Mouse (Mus musculus) CD4-positive, CD25-positive, alpha-beta regulatory T cell, adult 2 months (primary cell): ENCODE results near the gene 9330182L06Rik.
A peak's percentile ranks its signal among the peaks of the same experiment; 100 is the strongest.

Experiments
- DNase-seq: peaks from one replicate; pipeline ENCODE4 v3.0.0-alpha.2; 2012; ENCODE audit warnings: low read depth, low spot score

Gene 9330182L06Rik

DNA sequence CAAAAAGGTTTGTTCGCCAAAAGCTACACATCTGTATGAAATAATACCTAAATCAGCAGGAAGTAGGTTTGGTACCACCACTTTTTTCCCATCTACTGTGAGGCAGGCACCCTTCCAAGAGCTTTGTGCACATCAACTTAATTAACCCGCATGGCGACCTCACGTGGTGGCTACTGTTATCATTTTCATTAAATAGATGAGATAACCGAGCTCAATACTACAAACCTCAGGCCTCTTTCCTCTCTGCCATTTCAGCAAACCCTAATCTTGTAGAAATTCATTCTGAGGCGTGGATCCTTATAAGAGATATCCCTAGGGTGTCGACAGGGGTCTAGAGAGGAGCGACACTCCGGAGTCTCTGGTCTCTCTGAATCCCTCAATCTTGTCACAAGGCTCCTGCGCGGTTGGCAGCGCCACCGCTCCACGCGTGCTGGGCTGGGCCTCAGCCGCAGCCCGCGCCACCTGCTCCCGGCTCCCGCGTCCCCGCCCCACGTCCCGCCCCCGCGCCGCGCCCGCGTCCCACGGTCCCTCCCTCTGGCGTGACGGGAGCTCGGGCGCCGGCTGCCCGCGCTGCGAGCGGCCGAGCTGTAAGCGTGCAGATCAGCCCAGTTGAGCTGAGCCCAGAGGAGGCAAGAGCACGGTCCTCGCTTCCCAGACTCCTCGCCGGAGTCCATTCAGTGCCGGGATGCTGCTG is at the start of gene 9330182L06Rik:
Gene 9330182L06Rik (plus strand): TSS at position 533 of the 694 bp plus-strand sequence.
- peak; percentile 26 for DNase-seq

DNA sequence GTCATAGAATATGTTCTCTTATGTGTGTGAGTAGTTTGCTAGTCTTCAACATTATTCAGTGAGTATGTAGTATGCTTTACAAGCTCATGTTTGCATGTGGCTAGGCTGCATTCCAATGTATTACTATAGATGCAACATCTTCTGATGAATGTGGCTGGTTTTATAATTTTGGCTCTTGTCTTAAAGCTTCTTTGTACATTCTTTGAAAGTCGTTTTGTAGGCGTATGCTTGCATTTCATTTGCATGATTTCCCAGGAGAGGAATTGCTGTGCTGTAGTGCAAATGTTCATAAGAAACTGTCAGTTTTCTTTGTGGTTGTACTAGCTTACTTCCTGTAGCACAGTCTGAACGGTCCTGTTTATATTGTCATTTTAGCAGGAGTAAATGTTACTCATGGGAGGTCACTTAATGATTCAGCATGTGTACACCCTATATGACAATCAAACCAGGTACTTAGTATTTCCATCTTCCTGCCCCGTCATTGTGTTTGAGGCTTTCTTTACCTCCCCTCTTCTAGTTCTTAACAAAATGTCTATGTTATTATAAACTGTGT is 38.4 kb upstream of the 9330182L06Rik start:
- no peak for DNase-seq

DNA sequence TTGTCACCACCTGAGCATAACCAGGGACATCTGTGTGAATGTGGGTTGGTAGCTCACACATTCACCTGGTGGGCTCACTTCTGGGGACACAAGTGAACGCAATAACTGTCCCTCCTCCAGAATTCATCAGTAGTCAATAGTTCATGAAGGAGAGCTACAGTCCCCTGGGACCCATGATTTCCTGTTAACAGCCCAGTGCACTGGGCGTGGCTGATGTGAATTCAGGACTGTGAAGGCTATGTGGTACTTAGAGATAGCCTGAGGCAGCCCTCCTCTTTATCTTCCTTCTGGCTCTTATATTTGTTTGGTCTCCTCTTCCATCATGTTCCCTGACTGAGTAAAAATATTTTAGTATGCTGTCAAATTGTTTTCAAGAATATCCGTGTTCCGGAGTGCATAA is 1.6 kb upstream of the 9330182L06Rik start:
- DNase-seq: no peak

DNA sequence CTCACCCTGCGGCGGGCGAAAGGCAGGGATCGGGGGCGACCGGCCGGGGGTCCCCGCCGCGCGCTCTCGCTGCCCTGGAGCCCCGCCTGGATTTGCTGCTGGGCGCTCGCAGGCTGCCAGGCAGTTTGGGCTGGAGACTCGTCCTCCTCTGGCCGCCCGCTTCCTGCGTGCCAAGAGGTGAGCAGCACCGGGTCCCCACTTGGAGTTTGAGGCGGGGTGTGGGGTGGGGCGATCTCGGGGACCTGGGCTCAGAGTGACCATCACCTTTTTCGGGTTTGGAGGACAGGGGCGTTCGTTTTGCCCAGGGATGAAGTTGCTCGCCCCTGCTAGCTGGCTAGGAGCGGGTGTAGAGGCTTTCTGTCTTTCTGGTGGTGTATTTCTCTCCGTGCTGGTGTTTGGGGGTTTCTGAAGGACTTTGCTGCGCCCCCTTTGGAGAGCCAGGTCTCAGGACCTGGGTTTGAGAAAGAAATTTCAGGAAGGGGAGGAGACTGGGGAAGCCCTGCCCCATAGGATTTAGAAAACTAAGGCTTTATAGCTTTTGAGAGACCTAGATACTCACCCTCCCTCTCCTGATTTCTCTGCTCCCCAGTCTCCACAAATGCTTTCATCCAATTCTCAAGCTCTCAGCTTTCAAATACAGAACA is 484 bp downstream of the 9330182L06Rik start:
- peak; percentile 2 for DNase-seq

DNA sequence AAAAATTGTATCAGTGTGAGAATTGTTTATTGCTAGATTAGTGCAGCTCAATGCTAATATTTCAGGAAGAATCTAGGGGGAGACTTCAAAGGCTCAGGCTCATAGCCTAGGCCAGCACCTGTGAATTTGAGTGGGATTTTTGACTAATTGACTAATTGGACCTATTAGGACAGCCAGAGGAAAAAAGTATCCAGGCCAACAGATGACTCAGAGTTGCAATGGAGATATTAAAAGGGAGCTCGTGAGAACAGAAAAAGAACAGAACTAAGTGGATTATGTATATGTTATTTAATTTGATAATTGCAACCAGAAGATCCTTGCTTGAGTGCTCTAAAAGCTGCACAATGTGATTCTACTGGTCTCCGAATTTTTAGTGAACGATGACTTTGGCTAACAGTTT is 3.7 kb downstream of the 9330182L06Rik start:
- no peak for DNase-seq

DNA sequence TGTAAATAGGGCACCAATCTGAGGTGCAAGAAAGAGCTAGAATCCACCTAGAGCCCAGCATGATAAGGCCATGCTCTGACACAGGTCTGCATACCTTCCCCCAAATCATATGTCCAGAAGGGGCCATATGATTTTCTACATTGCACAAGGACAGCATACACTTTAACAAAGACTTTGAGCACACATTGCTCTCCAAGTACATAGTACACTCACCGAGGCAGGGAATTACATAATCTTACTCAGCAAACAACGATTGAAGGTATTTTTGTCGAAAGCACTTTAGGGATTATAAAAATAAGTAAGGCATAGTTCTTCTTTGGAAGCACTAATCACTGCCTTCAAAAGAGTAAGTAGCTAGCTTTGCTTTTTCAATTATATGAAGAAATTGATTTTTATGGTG is 7.1 kb downstream of the 9330182L06Rik start:
- no peak for DNase-seq

DNA sequence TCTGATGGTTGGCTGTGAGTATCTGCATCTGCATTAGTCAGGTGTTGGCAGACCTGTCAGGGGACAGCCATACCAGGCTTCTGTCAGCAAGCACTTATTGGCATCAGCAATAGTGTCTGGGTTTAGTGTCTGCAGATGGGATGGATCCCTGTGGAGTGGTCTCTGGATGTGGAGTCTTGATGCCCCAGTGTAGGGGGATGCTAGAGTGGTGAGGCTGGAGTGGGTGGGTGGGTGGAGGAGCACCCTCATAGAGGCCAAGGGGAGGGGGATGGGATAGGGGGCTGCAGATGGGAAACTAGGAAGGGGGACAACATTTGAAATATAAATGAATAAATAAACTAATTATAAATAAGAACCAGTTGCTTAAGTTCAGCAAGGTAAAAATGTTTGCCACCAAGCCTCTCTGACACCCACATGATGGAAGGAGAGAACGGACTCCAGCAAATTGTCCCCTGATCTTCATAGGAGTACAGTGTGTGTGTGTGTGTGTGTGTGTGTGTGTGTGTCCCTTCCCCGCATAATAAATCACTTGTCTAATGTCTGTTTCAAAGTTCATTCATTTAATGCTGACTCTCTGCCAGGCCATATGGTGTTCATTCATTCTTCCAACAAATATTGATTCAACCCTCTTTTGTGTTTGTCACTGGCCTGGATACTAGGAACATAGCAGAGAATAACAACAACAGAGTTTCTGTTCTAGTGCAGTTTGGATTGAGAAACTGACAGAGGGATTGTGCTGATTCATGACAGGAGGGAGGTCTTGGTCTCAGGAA is 30.0 kb downstream of the 9330182L06Rik start:
- DNase-seq: no peak

DNA sequence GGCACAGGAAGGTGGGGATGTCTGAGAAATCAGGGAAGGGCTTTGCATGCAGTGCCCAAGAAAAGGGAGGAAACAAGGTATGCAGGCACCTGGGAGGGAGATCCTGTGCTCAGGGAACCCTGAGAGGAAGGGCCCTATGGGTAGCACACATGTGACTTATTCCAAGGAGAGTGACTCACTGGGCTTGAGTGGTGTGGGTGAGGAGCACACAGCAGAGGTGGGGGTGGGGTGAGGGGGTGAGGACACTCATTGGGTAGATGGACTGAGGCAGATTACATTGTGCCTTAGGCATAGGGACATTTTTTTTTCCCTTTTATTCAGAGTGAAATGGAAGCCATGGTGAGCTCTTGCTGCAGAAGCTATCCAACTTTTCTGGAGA is 30.6 kb downstream of the 9330182L06Rik start:
- no peak for DNase-seq

DNA sequence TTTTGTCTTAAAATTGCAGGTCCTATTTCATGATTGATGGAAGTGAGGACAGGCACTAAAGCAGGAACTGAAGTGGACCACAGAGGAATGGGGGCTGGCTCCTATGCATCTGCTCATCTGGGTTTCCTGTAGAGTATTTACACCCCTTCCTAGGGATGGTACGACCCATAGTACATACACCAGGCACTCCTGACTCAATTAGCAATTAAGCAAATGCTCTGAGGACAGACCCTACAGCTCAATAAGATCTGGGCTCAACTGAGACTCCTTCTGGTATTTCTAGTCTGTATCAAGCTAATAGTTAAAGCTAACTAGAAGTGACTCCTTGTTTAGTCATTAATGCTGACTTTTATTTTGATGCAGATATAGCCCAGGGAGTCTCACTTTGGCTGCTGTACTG is 60.9 kb downstream of the 9330182L06Rik start:
- no peak for DNase-seq

DNA sequence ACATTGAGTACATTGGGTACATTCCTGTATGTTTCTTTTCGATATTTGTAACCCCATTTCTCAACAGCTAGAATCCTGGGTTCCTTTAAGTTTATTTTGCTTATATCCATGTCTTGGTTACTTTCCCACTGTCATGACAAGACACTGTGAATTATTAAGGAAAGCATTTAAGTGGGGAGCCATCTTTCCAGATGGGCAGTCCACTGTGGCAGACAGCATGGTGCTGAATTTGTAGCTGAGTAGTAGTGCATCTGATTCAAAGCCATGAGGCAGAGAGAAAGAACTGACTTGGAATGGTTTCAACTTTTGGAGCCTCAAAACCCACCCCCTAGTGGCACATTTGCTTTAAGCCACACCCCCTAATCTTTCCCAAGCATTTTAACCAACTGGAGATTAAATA is 61.6 kb downstream of the 9330182L06Rik start:
- no peak for DNase-seq

DNA sequence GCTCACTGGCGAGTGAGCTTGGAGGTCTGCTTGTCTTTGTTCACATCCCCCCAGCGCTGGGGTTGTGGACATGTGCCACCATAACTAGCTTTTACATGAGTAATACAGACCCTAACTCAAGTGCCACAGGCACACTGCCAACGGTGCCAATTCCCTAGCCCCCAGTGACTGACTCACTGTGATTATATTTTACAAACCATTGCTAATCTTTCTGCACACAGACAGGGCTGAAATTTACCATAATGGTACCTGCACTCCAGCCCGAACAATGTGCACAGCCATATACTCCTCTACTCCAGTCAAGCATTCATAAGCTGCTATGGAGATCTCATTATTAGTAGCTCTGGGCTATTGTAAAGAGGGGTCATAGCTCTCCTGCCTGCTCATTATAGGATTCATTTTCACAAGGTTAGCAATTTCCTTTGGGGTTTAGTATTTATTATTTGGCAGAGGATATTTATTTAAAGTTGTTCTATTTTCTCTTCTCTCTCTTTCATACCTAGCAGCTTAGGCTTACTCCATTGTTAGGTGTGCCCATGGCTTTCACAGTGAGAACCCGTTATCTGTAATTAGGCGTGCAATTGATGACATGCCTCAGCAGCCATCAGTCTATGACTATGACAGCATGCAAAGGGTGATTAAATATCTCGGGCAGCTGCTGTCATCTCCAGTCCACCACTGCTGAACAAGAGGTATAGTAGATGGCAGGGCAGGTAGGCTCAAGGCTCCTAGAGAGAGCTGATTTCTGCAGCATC is 73.0 kb downstream of the 9330182L06Rik start:
- no peak for DNase-seq

DNA sequence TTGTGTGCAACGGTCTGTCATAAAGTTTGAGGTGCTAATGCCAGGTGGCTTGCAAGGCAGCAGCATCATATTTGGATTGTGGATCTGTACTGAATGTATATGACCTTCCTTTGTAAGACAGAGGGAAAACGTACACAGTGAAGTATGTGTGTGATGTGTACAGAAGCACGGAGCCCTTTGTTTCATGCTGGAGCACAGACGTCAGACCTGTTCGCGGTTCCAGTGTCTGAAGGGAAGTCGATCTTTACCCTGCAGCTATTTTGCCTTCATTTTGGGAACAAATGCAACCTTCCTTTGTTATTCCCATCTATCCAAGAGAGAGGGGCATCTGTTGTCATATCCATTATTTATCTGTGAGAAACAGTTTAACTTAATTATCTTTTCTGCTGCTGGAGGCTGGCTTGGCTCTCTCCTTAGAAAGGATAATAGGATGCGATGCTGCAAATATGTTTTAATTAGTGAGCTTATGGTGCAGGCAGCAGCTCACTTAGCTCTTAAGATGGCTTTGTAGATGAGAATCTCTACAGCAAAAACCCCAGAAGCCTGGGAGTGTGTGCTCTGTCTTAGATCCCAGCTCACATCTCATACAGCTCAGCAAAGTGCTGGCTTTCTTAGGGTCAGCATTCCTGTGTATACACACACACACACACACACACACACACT is 73.7 kb downstream of the 9330182L06Rik start:
- no peak for DNase-seq

DNA sequence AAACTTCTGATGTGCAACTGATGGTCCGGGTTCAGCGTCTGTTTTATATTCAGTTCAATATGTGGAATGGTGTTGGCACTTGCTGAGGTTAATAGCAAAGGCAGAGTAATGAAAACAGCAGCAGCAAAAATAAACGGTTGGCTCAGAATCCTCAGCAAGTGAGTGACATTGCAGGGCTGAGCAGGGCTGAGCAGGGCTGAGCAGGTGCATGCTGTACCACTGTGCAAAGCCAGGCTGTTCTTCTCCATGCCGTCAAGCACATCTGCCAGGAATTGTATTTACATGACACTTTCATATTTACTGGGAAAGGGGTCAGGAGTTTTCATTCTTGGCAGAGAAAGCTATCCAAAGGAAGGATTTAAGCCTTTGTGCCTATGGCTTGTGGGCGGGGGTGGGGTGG is 78.7 kb downstream of the 9330182L06Rik start:
- no peak for DNase-seq

DNA sequence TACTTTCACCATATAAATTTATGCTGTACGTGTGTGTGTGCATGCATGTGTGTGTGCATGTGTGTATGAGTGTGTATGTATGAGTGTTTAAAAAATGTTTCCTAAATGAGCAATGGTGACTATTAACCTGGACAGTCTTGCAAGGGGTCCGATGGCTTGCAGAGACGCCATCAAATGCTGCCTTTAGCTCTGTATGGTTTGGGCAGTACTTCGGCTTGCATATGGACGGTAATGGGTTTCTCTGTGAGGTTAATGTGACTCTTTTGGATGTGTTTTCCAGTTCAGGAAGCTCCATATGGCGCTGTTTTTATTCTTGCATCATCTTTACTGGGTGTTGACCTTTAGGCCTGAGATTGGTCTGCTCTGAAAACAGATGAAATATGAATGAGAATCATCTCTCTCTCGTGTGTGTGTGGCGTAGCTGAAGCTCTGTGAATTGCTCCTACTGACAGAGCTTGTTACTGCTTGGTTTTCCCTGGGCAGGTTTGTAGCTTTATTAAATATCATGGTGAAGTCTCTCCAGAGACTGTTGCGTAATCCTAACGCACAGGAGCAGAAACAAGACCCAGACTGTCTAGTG is 79.2 kb downstream of the 9330182L06Rik start:
- DNase-seq: no peak

DNA sequence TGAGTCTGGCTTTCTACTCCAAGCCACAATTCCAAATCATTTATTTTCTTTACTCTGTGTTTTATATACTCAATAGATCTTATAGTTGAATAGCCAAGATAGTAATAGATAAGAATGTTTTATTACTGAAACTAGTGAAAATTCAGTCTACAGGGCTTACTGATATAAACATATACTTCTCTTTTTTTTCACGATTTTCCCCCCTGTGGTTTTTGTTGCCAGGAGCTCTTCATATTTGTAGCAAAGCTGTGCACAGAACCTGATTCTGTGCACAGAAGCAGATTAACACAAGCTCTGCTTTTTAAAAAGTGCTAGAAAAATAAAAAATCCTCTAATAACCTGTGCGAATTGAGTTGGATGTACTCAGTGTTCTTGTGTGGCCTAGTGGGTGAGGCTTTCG is 79.7 kb downstream of the 9330182L06Rik start:
- DNase-seq: no peak

DNA sequence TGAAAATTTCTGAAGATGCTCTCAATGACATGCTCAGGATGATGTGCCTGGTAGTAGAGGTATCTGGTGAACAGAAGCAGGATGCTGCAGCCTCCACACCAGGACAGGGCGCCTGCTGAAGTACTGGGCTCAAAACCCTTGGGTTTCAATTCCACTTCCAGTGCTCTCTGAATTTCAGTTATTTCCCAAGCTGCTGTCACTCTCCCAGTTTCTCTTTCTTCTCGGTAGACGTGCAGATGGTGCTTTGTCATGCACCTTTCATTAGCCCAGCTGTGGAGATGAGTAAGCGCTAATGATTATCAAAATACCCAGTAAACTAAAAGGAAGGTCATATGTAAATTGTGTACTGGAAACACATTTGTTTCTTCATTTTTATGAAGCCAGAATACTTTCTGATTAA is 80.6 kb downstream of the 9330182L06Rik start:
- DNase-seq: no peak

DNA sequence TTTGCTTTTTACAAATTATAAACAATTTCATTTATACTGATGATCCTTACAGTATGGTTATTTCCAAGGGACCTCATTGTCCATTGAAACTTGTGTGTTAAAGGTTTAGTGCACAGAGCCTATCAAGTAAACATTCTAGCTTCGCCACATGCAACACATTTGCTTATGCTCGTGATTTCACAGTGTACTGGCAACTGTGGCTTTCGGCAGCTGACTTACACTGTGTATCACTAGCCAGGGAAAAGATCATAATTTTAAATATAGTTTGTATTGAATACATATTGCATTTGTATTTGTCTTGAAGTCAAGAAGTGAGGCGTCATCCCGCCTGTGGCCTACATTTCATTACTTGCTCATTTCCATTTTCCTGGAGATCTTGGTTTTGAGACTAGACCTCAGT is 86.2 kb downstream of the 9330182L06Rik start:
- DNase-seq: no peak

DNA sequence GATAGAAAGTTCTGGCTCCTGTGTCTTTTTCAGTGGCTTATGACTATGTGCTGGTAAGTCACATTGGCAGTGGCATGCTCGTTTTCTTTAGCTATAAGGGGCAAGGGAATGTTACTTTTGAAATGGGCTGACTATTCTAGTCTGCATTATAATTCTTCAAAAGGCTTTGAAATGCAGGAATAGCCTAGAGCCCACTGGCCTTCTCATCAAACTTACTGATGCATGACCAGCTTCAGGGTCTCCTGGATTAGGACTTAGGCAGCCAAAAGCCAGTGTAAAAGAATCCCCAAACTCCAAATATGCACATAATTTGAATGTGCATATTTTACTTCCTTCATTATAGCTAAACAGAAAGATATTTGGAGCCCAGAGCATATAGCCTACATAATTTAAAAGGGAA is 86.7 kb downstream of the 9330182L06Rik start:
- no peak for DNase-seq

DNA sequence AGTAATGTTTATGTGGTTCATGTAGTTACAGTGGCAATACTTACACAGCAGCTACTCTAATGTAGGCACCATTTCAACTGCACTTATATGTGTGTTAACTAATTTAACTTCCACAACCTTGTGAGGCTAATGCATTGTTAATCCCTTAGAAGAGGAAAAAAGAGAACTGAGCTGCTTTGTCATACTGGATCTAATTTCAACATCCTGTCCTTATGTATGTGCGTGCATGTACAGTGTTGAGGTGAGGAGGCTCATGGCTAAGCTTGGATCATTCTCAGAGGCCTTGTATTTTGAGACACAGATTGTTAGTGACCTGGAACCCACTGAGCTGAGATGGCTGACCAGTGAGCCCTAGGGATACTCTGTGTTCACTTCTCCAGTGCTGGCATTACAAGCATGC is 88.3 kb downstream of the 9330182L06Rik start:
- no peak for DNase-seq

DNA sequence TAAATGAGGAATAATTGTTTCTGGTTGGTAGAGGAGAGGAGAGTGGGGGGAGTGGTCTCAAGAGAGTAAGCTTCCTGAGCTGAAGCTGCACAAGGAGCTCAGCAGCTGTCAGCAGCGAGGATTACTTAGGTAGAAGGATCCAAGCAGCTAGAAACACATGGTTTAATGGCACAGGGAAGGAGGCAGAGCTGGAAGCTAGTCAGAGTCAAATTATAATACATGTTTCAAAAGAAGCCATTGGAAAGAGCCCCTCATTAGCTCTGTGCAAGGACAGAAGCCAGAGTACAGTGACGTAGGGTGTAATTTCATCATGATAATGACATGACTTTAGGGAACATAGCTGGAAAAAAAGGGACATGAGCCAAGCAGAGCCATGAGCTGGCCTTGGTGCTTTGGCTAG is 92.2 kb downstream of the 9330182L06Rik start:
- DNase-seq: no peak
